Mouse (Mus musculus) frontal cortex, postnatal 14 days (tissue): ENCODE results near the gene Gm13420.
A peak's percentile ranks its signal among the peaks of the same experiment; 100 is the strongest.
"Not testable (repeated sequence)": the region's sequence is repeated elsewhere in the genome, so short reads cannot be mapped to it uniquely, and the experiment has no call there.

Experiments
- DNase-seq, 2 experiments: peaks; one replicate each; pipeline ENCODE4 v3.0.0; 2022; ENCODE audit warnings: low spot score in 2 of 2

Gene Gm13420

DNA sequence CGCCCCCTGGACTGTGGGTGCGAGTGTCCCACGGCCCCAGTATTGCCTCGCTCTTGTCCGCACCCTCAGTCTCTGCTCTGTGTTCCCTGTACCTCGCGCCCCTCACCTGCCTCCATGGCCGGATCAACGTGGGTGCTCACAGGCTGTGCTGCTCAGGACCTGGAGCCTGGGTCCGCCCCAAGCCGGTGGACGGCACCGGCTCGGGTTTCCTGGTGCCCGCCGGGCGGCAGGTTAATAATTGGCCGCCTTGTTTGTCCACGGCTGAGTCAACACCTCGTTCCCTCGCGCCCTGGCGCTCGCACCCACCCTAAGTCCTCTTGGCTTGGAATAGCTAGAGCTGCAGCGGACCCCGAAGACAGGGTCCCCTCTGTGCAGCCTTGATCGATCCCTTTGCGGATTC lies at the start of gene Gm13420:
Gene Gm13420, minus strand, starts transcription at position 189 of the 400 bp plus-strand sequence.
- DNase-seq: no peak

DNA sequence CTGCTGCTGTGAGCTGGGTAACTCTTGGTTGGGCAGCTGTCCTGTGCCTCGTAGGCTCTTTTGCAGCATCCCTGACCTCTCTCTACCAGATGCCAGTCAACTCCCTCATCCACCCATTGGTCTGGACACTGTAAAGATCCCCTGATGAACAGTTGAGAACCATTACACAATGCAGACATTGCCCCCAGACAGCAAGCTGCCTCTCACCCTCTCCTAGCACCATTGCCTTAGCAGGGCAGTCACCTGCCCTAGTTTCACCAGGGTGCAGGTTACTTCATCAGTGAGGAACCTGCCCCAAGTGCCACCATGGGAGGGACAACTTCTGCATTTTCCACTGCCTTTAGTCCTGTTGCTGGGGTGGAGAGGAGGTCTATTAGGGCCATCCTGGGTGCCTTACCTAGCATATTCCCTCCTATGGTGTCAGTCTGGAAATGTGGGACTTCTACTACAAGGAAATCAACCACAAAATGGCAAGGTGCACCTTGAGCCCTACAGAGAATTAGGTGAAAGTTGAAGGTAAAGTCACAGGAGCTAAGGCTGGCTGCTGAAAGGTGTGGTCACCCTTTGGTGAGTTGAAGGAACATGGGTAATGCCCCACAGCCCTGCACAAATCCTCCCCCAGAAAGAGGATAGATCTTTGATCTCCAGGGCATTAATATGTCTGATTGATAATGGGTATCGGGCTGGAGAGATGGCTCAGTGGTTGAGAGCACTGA lies 41.4 kb upstream of the Gm13420 start:
- no peak for DNase-seq

DNA sequence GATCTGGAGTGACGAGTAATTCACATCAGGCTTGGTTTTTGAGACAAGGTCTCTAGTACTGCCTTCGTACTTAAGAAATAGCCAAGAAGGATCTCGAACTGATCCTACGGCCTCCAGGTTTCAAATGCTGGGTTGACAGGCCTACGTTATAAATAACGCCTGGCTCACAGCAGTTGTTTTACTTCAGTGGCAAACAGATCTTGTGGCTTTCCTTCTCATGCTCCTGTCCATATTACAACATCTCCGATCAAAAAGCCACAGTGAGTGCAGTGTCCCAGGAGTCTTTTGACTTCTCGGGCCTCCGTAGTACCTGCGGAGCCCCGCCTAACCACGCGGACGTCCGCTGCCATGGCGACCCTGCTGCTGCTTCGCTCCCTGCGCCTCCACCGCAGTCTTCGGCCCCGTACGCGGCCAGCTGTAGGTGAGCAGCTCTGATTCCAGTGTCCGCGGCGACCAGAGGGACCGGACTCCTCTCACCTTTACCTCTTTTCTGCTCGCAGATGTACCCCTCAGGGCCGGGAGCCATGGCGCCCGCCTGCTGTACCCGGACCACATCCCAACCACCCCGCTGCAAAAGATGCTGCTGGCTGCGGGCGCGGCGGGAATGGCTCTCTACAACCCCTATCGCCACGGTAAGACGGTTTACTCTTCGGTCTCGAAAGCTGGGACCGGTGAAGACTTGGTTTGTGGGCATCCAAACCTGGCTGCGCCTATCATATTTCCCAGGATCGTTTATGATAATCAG lies 36.6 kb upstream of the Gm13420 start, which contains the start of gene Trub2:
Gene Trub2, minus strand, starts transcription at position 566 of the 745 bp plus-strand sequence.
- DNase-seq: peak; percentile 74 to 75

DNA sequence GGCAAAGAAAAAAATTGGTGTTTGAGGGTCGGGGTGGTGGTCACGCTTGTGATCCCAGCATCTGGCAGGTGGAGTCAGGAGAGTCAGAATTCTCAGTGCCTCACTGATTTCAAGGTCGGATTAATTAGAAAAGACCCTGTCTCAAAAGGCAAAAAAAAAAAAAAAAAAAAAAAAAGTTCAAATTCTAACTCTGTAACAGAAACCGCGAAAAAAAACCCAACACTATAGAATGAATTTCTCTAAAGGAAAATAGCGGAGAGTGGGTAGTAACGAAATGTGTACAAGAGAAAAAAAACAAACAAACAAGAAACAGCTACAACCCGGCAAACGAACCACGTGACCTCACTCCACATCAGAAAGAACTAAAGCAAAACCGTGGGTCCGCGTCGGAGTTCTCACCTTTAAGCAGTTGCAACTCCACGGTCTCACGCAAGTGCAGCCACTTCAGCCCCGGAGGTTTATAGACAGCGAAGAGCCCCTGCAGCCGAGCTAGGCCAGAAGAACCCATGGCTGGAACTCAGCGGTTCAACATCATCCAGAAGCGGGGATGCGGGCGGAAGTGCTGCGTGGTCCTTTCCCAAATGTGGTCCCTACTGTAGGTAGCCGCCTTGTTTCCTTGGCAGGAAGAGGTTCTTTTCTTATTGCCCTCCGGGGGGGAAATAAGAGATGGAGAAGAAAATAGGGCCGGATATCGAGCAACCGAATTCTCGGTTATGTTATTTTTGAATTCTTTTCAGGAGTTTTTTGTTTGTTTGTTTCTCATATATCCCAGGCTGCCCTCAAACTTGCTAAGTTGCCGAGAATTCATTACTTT lies 35.8 kb upstream of the Gm13420 start, which contains the start of gene Coq4:
Gene Coq4, plus strand, starts transcription at position 390 of the 814 bp plus-strand sequence.
- DNase-seq: peak; percentile 74 to 85

DNA sequence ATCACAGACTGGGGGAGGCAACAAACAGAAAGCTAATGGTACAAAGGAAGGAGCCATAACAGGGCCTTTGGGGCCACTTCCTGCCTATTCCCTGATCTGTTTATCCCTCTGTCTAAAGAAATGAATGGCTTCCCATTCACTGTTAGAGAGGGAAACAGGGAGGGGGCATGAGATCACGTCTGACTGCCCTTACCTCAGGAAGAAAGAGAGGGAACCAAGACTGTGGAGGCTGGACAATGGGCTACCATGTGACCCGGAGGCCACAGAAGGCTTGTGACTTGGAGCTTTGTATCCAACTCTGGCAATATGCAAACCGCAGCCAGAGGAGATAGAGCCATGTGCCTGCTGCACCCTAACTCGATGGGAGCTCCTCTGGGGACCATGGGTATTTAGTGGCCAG lies 32.8 kb upstream of the Gm13420 start:
- no peak for DNase-seq

DNA sequence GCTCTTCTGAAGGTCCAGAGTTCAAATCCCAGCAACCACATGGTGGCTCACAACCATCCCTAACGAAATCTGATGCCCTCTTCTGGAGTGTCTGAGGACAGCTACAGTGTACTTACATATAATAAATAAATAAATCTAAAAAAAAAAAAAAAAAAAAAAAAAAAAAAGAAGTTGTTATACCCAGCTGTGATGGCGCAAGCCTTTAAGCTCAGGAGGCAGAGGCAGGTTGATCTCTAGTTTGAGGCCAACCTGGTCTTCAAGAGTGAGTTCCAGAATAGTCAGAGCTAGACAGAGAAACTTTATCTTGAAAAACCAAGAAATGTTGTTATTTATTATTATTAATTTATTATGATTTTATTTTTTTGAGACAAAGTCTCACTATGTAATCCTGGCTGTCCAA lies 29.8 kb upstream of the Gm13420 start:
- not testable (repeated sequence) for DNase-seq

DNA sequence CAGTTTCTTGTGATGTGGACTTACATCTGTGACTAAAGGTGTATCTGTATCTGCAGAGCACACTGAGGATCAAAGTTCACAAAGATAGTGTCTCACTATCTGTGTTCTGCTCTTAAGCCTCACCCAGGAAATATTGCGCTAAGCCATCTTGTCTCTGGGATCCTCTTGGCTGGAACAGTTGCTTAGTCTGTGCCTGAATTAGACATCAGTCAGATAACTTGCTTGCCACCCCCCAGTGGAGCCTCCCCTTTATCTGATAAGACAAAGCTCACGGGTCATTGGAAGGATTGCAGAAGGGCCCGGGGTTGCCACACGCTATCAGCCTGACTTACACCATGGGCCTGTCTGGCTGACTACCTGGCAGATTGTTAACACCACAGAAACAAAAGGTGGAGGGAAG lies 21.8 kb upstream of the Gm13420 start:
- no peak for DNase-seq

DNA sequence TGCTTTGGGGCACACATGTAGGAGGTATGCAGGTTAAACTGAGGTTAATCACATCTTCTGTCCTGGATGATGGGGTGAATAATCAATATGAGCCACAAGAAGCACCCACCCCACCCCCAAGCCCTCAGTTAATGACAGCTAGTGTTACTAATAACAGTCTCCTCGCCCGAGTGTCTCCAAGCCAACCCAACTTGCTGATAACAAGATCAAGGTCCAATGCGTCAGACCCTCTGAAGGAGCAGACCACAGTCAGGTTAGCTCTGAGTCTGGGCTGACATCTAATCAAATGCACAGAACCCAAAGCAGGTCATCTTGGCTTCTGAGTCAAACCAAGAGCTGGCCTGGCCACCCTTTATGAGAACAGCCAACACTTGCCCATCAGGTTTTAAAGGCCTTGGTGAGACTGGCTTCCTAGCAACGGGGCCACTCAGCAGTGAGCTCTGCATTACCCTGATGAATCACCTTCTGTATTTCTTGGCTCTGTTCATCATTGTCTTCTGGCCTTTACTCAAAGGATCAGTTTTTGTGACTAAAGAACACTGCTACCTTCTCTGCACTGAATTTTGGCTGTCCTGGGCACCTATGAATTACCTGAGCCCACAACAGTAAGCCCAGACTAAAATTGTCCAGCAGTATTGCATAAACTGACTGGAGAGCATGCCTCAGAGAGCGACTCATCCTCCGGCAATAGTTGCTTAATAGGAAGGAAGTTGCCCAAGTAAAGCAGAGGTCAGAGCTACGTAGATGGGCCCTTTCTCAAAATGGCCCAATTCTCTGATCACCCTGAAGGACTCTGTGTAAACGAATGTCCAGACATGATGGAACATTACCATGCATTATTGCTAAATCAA lies 20.4 kb upstream of the Gm13420 start:
- DNase-seq: no peak

DNA sequence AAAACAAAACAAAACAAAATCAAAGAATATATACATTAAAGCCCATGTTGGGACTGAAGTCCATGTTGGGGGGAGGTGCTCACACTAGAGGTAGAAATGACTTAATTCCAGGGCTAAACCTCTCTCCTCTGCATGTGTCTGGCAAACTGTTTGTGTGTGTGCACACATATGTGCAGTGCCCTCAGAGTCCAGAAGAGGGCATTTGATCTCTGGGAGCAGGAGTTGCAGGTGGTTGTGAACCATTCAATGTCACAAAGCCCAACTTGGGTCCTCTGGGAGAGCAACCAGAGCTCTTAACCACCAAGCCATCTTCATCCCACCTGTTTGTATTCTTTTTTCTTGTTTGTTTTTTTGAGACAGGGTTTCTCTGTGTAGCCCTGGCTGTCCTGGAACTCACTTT lies 18.7 kb upstream of the Gm13420 start:
- DNase-seq: no peak

DNA sequence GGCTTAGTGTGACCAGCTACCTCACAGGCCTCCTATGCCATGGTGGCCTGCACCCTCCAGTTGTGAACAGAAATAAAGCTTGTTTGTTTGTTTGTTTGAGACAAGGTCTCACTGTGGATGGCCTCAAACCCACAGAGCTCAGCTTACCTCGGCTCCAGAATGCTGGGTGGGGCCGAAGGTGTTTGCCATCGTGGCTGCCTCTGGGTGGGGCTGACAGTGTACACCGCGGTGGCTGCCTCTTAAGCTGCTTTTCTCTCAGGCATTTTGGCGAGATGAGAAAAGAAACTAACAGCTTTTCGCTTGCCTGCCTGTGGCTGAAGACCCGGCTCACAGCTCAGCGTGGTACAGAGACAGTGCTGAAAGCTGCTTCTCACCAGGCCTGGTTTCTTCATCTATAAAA lies 17.4 kb upstream of the Gm13420 start:
- DNase-seq: no peak

DNA sequence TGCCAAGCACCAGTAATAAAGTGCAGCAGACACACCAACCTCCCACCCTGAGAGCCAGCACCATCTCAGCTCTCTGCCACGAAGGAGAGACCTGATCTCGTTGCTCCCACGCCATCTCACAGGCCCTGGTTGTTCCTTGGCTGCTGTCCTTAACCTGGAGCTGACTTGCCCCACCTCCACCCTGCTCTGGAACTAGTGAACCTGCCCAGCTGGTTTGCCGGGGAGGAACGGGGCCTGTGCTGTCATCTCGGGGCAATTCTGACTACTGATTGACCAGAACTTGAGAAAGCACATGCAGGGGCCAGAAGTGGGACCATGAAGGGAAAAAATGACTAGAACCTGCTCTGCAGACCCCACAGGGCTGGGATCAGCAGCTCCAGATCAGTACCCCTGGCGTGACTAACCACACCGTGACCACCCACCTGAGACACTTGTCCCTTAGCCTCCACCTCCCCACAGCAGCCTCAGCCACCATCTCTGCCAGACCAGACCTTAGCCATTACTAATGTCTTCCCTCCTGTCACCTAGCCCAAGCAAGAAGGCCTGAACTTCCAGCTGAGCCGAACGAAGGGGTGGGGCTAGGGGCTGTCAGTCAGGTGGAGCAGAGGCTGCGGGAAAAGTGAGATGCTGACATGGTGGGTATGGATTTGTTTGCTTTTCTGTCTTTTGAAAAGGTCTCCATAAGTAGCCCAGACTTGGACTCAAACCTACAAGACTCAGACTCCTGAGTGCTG lies 16.7 kb upstream of the Gm13420 start:
- no peak for DNase-seq

DNA sequence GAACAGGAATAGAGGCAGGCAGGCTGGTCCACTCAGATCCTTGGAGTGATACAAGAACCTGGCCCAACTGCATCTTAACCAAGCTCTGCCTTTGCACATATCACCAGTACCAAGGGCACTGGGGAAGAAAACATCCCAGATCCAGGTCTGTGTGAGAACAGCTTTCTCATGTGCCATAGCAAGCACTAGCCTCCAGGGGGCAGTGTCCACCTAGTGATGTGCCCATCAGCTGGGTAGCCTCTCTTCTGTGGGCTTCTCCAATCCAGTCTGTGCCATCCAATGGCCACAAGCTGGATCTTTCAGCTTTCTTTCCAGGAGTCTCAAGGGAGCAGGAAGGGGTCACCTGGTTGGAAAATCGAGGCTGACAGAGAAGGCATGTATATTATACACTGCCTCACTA lies 13.3 kb upstream of the Gm13420 start:
- peak in 1 of 2 experiments; percentile 54 for DNase-seq

DNA sequence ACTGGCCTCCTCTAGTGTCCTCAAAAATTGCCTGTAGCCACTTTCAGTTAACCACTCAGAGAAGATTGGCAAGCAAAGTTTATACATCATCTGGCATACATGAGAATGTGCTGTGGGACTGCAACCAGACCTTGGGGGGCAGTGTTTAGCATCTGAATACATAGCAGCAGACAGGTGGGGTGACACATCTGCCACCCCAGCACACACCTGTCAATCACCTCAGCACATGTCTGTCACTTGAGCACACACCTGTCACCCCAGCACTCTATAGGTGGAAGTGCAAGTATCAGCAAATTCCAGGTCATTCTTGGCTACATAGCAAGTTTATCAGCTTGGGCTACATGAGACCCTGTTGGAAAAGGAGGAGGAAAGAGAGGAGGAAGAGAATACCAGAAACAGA lies 4.2 kb upstream of the Gm13420 start:
- DNase-seq: no peak

DNA sequence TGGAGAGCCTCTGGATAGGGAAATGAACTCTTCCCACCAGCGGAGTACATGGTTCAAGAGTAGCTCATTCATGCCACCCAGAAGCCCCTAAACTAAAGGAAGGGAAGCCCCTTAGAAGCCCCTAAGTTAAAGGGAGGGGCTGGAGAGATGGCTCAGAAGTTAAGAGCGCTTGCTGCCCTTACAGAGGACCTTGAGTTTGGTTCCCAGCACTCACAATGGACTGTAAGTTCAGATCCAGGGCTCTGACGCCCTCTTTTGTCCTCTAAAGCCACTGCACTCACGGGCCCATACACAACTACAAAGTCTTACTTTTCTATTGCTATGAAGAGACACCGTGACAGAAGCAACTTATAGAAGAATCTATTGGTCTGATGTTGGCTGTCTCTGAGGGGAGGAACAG lies 912 bp upstream of the Gm13420 start:
- no peak for DNase-seq

DNA sequence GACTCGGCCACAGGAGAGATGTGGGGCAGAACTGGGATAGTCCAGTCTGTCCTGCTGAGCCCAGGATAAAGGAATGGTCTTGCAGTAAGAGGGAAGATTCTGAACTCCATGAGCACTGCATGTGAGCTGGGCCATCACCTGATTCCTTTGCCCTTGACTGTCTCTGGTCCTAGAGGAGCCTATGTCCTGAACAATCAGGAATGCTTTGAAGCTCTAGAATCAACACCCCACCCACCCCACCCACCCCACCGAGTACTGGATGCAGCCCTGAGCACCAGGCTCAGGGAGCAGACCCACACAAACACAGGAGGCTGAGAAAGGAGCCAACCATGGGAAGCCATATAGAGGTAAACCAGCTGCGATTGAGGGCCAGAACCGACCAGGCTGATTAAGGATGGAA lies 3.0 kb downstream of the Gm13420 start:
- no peak for DNase-seq

DNA sequence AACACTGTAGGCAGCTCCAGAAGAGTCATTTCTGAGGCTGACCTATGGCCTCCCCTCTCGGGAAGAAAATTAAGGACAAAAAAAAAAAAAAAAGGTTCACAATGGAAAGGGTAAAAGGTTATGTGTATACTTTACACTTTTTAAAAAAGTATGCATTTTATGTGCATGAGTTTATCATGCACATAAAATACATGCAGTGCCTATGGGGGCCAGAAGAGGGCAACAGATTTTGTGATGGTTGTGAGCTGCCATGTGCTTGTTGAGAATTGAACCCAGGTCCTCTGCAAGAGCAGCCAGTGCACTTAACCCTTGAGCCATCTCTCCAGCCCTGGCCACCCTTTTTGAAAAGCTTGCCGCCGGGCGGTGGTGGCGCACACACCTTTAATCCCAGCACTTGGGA lies 3.6 kb downstream of the Gm13420 start:
- no peak for DNase-seq

DNA sequence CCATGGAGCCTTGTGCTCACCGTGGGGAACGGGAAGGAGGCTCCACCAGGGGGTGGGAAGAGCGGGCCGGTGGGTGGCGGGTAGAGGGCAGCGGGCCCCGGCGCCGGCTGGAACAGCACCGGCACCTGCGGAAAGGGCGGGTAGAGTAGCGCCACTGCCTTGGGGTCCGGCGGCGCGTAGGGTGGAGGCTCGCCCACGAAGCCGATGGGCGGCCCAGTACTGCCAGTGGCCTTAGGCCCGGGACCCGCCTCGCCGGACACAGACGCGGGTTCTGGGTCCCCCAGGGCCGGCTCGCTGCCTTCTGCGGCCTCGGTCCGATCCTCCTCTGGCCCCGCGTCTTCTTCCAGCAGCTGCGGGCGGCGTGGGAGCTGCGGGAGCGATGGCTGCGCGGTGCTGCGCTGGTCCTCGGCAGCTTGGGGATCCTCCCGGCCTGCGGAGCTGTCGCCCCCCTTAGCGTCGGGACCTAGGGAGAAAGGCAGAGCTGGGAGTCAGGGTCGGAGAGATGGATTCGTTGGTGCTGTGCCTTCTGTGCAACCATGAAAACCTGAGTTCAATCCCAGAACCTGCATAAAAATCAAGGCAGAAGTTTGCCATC lies 4.2 kb downstream of the Gm13420 start:
- DNase-seq: no peak

DNA sequence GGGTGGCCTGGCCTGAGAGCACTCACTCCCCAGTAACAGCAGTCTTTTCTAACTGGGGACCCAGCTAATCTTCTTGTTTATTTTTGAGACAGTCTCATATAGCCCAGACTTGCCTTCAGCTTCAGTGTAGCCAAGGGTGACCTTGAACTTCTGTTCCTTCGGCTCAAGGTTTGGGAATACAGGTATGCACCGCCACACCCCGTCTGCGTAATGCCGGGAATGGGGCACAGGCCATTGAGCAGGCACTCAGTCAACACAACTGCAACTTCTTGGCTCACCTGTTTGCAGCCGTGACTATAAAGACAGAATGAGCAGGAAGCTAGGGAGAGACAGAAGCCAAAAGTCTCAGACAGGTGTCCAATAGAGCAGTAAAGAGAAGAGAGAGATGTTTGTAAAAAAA lies 7.2 kb downstream of the Gm13420 start:
- DNase-seq: no peak

DNA sequence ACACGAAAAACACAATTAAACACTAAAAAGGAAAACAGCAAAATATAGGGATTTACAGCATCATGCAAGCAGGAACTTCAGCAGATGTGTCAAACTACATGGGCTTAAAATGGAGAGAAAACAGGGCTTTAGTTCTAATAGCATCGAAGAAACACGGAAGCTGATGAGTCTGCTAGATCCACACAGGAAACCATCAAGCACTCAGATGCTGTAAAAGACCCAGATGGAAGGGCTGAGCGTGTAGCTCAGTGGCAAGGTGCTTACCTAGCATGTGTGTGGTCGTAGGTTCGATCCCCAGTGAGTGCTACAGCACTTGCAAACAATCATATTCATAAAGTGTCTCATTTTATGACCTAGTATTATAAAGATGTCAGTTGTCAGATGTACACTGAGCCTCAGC lies 10.3 kb downstream of the Gm13420 start:
- no peak for DNase-seq

DNA sequence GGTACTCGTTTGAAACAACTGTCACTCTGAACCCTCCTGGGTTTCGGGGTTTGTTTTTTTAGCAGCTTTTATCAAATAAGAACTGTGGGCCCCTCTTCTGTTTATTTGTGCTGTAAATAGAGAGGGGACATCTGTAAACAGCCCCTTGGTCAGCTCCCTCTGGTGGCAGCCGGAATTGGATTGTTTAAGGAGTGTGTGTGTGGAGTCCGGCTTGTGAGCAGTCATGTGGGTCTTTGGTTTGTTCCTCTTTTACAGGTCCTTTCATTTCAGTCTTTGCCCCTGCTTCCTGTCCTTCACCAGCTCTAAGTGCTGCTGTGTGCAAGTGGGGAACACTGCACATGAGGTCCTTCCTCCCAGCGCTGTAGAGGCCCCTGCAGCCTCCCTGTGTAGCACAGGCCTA lies 12.1 kb downstream of the Gm13420 start:
- DNase-seq: no peak
